Mouse (Mus musculus) bone marrow, adult 2 months (tissue): ENCODE results near the gene Il34. TPM values are rescaled to one million over a fixed set of nuclear protein-coding genes. Genes with fewer than 3 reads are reported as not detected.

Experiments
- H3K27ac ChIP-seq: fragments of 200-500 bp; 2 replicates; pipeline ENCODE4 v1.5.1; 2012; ENCODE audit warnings: low read depth, mild to moderate bottlenecking, control low read depth, inconsistent platforms, low read length; ENCODE audit not compliant: control insufficient read depth, poor library complexity, insufficient read depth
- H3K4me1 ChIP-seq: fragments of 200-500 bp; 2 replicates; pipeline ENCODE4 v1.6.1; 2011; ENCODE audit warnings: low read length; ENCODE audit not compliant: control insufficient read depth, insufficient read depth
- H3K4me3 ChIP-seq: fragments of 200-500 bp; replicated peaks from 2 replicates; pipeline ENCODE3; 2011; ENCODE audit warnings: mild to moderate bottlenecking, low read depth, low read length, control low read depth; ENCODE audit not compliant: control insufficient read depth
- CTCF ChIP-seq: fragments of 200-500 bp; IDR thresholded peaks from 2 replicates; pipeline ENCODE4 v1.5.1; 2011; ENCODE audit warnings: low read length, control low read depth; ENCODE audit not compliant: control insufficient read depth, insufficient read depth
- POLR2A ChIP-seq: fragments of 200-500 bp; IDR thresholded peaks from 2 replicates; pipeline ENCODE4 v1.6.1; 2011; ENCODE audit warnings: low read depth, mild to moderate bottlenecking, control low read depth, low read length, borderline replicate concordance; ENCODE audit not compliant: control insufficient read depth
- WGBS: fragments of 180-500 bp; shearing (Covaris S2); methylation state at CpG from one replicate; pipeline ENCODE4 v1.1.7; 2018; 5-methylcytosine and 5-hydroxymethylcytosine counted together
- polyA plus RNA-seq: library from polyadenylated mRNA; stranded (reverse); fragments of >200 nt; gene quantifications from 2 replicates; pipeline ENCODE4 v1.2.4, GENCODE M21; 2011; ENCODE audit warnings: low replicate concordance; ENCODE audit not compliant: missing spikeins, insufficient read depth, insufficient read length

Il34 gene
- polyA plus RNA-seq, 1 experiment, result 25.8 TPM

DNA sequence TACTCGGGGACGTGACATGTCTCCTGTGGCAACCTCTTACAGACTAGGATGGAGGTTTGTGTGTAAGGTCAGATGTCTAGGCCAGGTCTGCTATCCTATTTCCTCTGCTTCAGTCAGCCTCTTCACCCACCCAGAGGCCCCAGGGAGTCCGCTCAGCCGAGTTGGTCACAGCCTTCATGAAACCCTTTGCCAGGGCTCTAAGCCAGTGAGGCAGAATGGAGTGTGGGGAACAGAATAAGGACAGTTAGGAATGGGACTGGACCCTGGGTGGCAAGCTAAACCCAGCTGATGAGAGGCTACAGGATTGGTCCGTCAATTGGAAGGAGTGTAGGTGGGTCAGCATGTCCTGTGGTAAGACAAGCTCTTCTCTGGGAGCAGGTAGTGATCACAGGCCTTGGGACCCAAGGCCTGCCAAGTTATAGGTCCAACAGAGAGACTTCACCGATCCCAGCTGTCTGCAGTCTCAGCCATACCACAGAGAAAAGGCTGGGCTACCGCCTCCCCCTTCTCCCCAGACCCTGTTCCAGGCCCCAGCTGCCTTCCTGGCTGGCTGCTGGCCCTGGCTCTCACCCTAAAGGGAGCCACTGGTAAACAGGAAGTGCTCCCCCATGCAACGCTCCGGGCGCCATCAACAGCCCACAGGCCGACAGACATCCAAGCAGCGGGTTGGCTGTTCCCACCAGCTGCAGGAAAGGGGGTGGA is 86.6 kb downstream of the Il34 start:
- TF ChIP-seq POLR2A (no peak), CTCF (no peak)
- no peak overlapping the region for H3K4me3 ChIP-seq
- H3K4me1 ChIP-seq, result no peaks in the 10 kb centered on the region
- no peak overlapping the region for H3K27ac ChIP-seq
- 33% methylated on average over 12 of the region's 12 CpGs for WGBS

DNA sequence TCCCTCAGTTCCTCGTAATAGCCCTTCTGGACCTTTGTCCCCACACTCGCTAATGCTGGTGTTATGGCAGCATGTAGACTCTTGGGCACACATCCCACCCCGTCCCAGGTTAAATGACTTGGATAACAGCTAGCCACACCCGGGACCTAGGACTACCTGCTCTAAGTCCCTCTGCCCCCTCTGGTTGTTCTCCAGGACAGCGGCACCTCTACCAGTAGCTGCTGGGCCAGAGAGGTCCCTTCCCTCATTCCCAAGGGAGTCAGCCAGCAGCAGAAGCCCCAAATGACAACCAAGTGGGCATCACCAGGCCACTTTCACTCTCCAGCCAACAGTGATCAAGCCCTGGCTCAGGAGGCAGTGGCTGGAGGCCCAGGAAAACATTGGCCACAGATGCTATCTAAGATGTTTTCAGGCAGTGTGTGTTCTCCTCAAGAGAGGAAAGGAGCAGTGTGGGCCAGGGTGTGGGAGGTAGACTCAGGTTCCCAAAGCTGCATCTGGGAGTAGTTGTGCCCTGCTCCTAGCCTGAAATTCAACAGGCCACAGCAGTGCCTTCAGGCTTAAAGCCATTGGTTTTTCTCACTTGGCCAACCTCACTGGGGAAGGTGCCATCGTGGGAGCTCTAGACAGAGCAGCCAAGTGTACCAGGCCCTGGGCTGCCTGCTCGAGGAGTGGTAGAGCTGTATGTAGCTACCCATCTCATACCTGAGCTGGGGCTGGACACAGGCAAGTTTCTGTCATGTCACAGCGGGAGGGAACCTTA is 87.3 kb downstream of the Il34 start:
- 80% methylated on average over 8 of the region's 8 CpGs for WGBS
- Histone ChIP-seq H3K4me1 (no peaks in the 10 kb centered on the region), H3K27ac (no peak overlapping the region)

DNA sequence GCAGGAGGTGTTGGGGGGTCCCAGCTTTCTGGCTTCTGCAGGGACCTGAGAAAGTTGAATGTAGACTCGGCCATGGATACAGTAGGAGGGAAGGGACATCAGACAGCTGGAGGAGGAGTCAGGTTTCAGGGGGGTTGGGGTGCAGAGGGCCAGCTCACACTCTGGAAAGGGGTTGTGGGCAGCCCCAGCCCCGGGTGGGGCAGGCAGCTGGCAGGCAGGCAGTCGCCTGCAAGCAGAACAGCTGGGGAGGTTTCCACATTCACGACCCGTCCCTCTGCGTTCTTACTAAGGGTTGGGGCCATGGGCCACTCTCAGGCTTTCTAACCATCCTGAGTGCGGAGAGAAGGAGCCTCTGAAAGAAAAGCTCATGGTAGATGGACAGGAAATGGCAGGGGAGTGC is 88.6 kb downstream of the Il34 start:
- WGBS, result 73% methylated on average over 7 of the region's 7 CpGs
- Histone ChIP-seq H3K4me1 (no peaks in the 10 kb centered on the region), H3K4me3 (no peak overlapping the region), H3K27ac (no peak overlapping the region)
- TF ChIP-seq POLR2A (no peak), CTCF (no peak)

More for the DNA sequence above, 87.3 kb downstream of the Il34 start:
- H3K4me3 ChIP-seq, result no peak overlapping the region
- TF ChIP-seq POLR2A, result no peak
- no peak for TF ChIP-seq CTCF

DNA sequence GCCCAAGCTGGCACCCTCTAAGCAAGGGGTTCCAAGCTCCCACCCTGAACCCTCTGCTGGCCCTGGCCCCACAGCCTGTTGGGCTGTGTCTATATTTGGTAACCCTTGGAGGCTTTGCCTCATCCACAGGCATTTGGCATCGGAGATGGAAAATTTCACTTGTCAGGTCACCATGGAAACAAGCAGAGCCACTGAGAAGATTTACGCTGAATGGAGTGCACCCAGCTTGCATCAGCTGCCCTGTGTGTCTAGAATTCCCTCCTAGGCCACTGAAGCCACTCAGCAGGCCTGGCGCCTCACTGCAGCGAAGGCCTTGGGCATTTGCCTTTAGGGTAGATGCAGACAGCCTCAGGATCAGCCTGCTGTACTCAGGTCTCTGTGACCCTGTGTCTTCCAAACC is 89.6 kb downstream of the Il34 start:
- H3K27ac ChIP-seq, result no peak overlapping the region
- no peak overlapping the region for H3K4me3 ChIP-seq
- no peak for TF ChIP-seq CTCF
- no peak for TF ChIP-seq POLR2A
- no peaks in the 10 kb centered on the region for H3K4me1 ChIP-seq
- 93% methylated on average over 4 of the region's 4 CpGs for WGBS

DNA sequence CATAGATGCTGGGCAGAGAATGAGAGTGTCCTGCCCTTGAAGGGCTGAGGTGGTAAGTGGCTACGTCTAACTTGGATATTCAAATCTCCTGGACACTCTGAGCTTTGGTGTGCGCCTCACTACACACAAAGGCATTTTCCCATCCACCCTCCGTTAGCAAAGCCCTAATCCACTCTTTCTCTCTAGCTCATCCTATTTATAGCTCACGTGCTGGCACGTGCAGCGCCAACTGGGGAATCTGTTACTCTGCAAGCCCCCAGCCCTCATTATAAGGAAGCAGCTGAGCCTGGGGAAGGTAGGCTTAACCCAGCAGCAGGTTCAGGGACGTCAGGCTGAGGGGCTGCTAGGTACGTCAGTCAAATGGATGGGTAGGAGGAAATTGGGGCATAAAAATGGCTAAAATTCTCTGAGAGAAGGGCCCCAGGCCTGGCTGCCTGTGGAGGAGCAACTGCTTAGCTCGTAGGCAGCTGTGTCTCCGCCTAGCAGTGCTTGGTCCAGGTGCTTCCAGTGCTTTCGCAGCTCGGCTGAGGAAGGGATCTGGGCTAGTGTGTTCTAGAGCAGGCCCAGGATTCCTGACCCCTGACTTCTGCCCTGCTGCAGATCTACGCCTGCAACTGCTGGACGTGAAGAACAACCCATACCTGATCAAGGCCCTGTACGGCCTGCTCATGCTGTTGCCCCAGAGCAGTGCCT is 90.8 kb downstream of the Il34 start:
- TF ChIP-seq POLR2A (no peak), CTCF (no peak)
- Histone ChIP-seq H3K4me3 (no peak overlapping the region), H3K27ac (no peak overlapping the region), H3K4me1 (no peaks in the 10 kb centered on the region)
- WGBS, result 83% methylated on average over 15 of the region's 15 CpGs

DNA sequence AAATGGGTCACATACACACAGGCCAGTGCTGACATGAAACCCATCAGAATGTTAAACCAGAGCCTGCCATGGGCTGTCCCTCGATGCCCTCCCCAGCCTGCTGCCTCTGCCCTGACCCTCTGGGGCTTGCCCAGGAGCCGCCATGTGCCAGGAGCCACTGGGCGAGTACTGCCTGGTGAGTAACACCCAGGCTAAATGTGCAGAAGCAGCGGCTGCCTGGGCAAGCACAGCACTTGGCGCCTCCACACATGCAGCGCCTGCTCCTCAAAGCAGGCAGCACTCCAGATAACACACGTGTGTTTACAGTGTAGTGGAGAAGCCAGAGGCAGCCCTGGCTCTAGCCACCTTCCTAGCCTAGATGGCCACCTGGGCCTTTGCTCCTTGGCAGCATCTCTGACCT is 92.7 kb downstream of the Il34 start:
- no peaks in the 10 kb centered on the region for H3K4me1 ChIP-seq

DNA sequence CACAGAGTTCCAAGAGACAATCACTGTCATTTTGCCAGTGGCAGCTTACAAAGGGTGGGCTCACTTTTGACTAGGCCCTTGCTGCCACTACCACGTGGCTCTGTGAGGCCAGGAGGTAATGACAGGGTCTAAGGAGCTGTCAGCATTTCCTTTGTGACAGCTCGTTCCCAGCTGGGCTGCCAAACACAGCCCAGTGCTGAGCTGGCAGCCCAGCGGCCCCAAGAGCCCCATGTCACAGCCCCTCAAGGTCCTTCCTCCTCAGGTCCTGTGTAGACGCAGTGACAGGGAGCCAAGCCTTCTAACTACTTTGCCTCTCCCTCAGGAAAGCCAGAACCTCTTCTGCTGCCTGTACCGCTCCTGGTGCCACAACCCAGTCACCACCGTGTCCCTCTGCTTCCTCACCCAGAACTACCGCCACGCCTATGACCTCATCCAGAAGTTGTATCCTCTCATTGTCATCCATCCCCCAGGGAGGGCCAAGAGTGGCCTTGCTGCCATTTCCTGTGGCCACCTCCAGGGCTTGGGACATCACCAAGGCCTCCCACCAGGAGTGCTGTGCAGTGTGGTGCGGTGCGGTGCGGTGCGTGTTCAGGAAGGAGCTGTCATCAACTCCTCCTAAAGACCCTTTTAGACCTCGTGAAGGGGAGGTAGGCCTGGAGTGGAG is 94.3 kb downstream of the Il34 start:
- Histone ChIP-seq H3K4me3 (no peak overlapping the region), H3K27ac (no peak overlapping the region), H3K4me1 (no peaks in the 10 kb centered on the region)
- 73% methylated on average over 13 of the region's 13 CpGs for WGBS
- TF ChIP-seq CTCF (no peak), POLR2A (no peak)

More for the DNA sequence above, 92.7 kb downstream of the Il34 start:
- no peak overlapping the region for H3K4me3 ChIP-seq
- H3K27ac ChIP-seq, result no peak overlapping the region
- 90% methylated on average over 7 of the region's 7 CpGs for WGBS
- TF ChIP-seq POLR2A (no peak), CTCF (no peak)

DNA sequence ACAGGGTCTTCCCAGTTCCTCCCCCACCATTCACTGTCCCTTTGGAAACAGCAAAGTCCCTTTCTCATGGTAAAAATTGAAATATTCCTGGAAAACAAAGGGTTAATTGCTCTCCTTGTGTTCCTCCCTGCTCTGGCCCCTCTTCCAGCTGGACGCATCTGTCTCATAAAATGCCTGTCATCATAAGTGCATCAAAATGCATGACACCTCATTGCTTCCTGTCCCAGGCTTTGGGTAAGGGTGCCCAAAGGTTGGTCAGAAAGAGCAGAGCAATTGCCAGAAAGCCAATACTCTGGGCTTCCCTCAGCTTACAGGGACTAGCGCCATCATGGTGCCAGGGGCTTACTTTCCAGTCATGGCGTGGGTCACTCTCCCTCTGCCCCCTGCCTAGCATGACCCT is 95.1 kb downstream of the Il34 start:
- TF ChIP-seq POLR2A (no peak), CTCF (no peak)
- 84% methylated on average over 3 of the region's 3 CpGs for WGBS
- no peak overlapping the region for H3K4me3 ChIP-seq
- no peak overlapping the region for H3K27ac ChIP-seq
- H3K4me1 ChIP-seq, result no peaks in the 10 kb centered on the region
